Mouse (Mus musculus) ovary, adult 10 weeks (tissue): ENCODE results near the gene Defa33. TPM values are rescaled to one million over a fixed set of nuclear protein-coding genes. Genes with fewer than 3 reads are reported as not detected.

Experiments
- polyA plus RNA-seq: library from polyadenylated mRNA; stranded (reverse); fragments of 350-450 nt; fragmentation: Illumina TruSeq; extraction: RNeasy Lipid Tissue Mini Kit (QIAGEN cat#74804); gene quantifications from one replicate; pipeline ENCODE4 v1.2.3, GENCODE M21; 2014

Defa33 gene
- polyA plus RNA-seq, result not detected

GRCm38 (mm10) chr8:21391511-21391910 is at the start of gene Defa33:
Gene Defa33, plus strand, starts transcription at chr8:21391811.

GRCm38 (mm10) chr8:21378215-21378614 is 13.4 kb upstream of the Defa33 start, which contains the start of gene Defa2:
Gene Defa2, plus strand, starts transcription at chr8:21378515.

GRCm38 (mm10) chr8:21427111-21427510 is 35.5 kb downstream of the Defa33 start, which contains the start of gene Defa36:
Gene Defa36, plus strand, starts transcription at chr8:21427411.

Other genes starting within 250 kb of the Defa33 start
- gene Defa22, start 229.5 kb upstream of the Defa33 start, polyA plus RNA-seq, result not detected
- gene Defa31, start 200.2 kb upstream of the Defa33 start, polyA plus RNA-seq, result not detected
- not detected for gene Gm15293, start 190.2 kb upstream of the Defa33 start, polyA plus RNA-seq
- not detected for gene Gm15292, start 142.1 kb upstream of the Defa33 start, polyA plus RNA-seq
- not detected for gene Defa27, start 76.3 kb upstream of the Defa33 start, polyA plus RNA-seq
- not detected for gene Defa29, start 64.8 kb upstream of the Defa33 start, polyA plus RNA-seq
- not detected for gene Defa2, start 13.3 kb upstream of the Defa33 start, polyA plus RNA-seq
- not detected for gene Defa36, start 35.6 kb downstream of the Defa33 start, polyA plus RNA-seq
- gene Gm7849, start 64.7 kb downstream of the Defa33 start, polyA plus RNA-seq, result not detected
- not detected for gene Defa20, start 117.4 kb downstream of the Defa33 start, polyA plus RNA-seq
- gene Defa32, start 137.2 kb downstream of the Defa33 start, polyA plus RNA-seq, result not detected
- gene Defa37, start 173.6 kb downstream of the Defa33 start, polyA plus RNA-seq, result not detected
- gene Defa28, start 191.2 kb downstream of the Defa33 start, polyA plus RNA-seq, result not detected
- not detected for gene Gm7861, start 202.7 kb downstream of the Defa33 start, polyA plus RNA-seq
- gene Defa26, start 226.4 kb downstream of the Defa33 start, polyA plus RNA-seq, result not detected